Mouse (Mus musculus) R1 (cell line): ENCODE results near the gene Adra1d.

ENCODE experiments used
- DNase-seq: peaks from one replicate; pipeline ENCODE4 v3.0.0-alpha.2; 2018; ENCODE audit warnings: low read depth, low spot score

Gene Adra1d

GRCm38 (mm10) chr2:131561891-131562585 is at the start of gene Adra1d:
Gene Adra1d, minus strand, starts transcription at chr2:131562283.
- peak; percentile 62 for DNase-seq

- no peak for DNase-seq
Measured at GRCm38 (mm10) chr2:131601881-131602280, 39.8 kb upstream of the Adra1d start.

- DNase-seq: no peak
Measured at GRCm38 (mm10) chr2:131594871-131595270, 32.8 kb upstream of the Adra1d start.

DNA sequence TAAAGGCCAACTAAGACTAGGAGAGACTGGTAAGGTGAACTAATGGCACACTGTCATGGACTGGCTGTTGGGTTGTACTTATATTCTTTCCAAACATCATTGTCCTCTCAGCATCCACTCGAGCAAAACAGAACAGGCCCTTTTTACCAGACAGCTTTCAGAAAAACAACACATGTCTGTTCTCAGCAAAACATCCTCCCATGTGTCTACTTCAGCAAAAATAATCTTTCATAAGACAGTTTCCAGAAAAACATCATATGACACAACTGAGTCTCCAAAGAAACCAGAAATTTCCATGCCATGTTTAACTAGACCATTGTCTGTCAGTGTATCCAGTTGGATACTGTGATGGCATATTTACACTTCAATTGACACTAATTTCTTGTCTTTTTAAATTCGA is 25.4 kb upstream of the Adra1d start:
- DNase-seq: no peak

- DNase-seq: no peak
Measured at GRCm38 (mm10) chr2:131581506-131581905, 19.4 kb upstream of the Adra1d start.

GRCm38 (mm10) chr2:131562586-131563122 is 571 bp upstream of the Adra1d start:
- DNase-seq: peak; percentile 70

GRCm38 (mm10) chr2:131561344-131561870 is 676 bp downstream of the Adra1d start:
- DNase-seq: peak; percentile 37

GRCm38 (mm10) chr2:131560205-131560919 is 1.7 kb downstream of the Adra1d start:
- DNase-seq: no peak

DNA sequence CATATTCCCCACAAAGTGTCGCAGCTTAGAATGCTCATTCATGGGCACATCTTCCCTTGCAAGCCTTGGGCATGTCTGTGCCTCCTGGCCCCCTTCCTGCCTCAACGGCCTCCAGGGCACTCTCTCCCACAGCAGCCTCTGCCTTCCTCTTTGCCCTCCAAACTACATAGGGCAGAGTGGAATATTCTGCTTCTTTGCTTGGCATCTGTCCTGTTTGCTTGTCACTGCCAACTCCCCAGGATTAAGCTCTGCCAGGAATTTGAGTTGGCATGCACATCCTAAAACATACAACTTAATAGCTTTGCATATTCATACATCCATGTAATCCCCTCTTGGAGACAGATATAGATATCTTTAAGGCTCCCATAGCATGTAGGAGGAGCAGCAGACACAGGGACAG is 4.2 kb downstream of the Adra1d start:
- no peak for DNase-seq

DNA sequence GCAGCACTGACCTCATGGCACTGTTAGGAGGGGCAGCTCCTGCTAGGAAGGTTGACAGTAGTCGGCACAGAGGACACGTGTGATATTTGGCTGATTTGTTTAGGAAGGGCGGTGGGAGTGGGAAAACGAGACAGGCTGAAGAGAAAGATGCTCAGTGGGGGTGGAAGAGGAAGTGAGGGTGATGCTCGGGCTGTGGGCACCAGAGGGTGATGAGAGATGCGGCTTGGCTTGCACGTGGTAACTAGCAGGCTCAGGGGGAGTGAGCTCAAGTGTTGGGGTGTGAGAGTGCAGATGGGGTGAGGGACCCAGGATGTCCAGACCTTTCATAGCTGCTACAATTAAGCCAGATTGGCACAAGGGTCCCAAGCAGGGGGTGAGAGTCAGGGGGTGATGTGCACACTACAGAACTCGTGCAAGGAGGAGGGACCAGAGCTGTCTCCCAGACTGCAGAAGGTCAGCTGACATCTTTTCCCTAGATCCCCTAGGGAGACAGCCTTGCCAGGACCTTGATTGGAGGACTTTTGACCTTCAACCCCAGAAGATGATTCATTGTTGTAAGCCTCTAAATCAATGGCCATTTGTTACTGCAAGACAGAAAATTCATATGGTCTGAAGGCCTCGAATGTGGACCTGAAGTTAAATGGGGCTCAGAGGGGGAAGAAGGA is 9.2 kb downstream of the Adra1d start:
- DNase-seq: no peak

DNA sequence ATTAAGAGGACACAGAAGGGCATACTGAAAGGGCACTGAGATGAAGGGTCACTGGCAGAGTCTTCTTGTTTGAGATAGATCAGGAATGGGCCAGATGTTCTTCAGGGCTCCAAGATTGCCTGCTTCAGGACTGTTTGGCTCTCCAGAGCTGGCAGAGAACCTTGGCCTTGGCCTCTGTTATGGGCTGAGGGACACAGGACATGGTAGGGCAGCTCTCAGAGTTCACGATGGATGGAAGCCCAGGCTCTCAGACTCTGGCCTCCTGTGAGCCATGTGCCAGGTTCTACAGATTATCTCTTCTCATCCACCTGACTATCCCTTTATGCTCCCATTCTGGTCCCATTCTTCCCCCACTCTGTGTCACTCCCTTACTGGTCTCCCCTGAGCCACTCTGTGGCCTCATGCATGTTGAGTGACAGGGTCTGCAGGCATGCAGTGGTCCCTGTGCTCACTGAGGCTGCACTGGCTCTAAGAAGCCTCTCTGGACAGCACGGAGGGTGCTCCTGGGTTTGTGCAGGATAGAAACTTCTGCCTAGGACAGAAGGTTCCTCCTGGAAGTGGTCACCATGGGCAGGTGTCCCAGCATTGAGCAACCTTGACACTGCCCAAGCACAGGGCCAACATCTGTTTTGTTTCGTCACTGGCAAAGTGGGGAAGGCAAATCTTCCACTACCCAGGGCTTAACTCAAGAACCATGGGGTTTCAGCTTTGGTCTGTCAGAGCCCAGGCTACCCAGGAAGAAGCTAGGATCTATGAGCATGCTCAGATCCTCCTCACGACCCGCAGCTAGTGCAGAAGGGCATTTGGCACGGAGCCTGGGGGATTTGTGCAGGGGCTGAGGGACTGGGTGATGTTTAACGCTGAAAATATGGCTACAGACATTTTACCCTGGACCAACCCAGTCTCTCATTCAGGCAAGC is 10.1 kb downstream of the Adra1d start:
- DNase-seq: no peak

DNA sequence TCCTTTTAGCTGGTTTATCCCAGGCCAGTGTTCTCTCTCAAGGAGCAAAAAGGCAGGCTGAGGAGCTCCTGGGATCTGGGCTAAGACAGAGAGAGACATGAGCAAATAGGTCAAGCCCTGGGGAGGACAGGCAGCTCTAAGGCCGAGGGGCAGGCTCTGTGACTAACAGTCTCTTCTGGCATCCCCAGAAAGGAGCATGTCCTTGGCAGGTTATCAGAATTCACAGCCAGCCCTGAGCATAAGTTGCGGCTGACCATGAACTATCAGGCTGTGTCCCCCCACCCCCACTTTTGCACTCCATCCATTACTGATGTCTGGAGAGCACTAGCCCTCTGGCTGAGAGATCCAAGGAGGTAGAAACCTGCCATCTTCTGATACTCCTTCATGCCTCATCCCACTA is 11.2 kb downstream of the Adra1d start:
- no peak for DNase-seq

DNA sequence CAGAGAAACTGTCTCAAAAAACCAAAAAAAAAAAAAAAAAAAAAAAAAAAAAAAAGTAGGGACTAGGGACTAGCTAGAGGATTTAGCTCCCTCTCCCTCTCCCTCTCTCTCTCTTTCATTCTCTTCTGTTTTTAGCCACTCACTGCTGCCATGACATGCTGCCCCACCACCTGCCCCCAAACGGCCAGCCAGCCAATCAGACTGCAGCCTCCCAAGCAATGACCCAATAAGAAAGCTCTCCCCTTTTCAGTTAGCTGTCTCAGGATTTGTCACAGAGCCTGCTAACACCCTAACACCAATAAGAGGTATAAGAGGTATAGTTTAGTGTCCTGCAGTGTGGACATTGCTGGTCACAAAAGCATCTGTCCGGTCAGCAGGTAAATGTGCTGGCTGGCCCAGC is 11.6 kb downstream of the Adra1d start:
- no peak for DNase-seq

- DNase-seq: no peak
Measured at GRCm38 (mm10) chr2:131549090-131549489, 13.0 kb downstream of the Adra1d start.

GRCm38 (mm10) chr2:131548330-131548729 is 13.8 kb downstream of the Adra1d start:
- DNase-seq: no peak

- peak; percentile 28 for DNase-seq
Measured at GRCm38 (mm10) chr2:131546745-131547408, 15.2 kb downstream of the Adra1d start.

GRCm38 (mm10) chr2:131546308-131546700 is 15.8 kb downstream of the Adra1d start:
- peak; percentile 38 for DNase-seq

- peak; percentile 80 for DNase-seq
Measured at GRCm38 (mm10) chr2:131545386-131546307, 16.4 kb downstream of the Adra1d start.

GRCm38 (mm10) chr2:131542531-131542930 is 19.6 kb downstream of the Adra1d start:
- peak; percentile 70 for DNase-seq
